Mouse (Mus musculus) spleen, adult 2 months (tissue): ENCODE measurements around the gene Rif1. TPM values are rescaled to one million over a fixed set of nuclear protein-coding genes. Genes with fewer than 3 reads are reported as not detected.

ENCODE experiments used
- DNase-seq, 2 experiments: peaks; one replicate each; pipeline versions ENCODE4 v3.0.0 to v3.0.0-alpha.2; 2012 to 2021; ENCODE audit warnings: low spot score in 2 of 2, low read depth in 1 of 2
- H3K27ac ChIP-seq: fragments of 200-500 bp; 2 replicates; pipeline ENCODE4 v1.5.1; 2012; ENCODE audit warnings: low read length, inconsistent platforms; ENCODE audit not compliant: insufficient read depth
- H3K27me3 ChIP-seq: fragments of 200-500 bp; 2 replicates; pipeline ENCODE4 v1.6.1; 2012; ENCODE audit warnings: mild to moderate bottlenecking, moderate library complexity, low read length, inconsistent platforms; ENCODE audit not compliant: control insufficient read depth, insufficient read depth
- H3K36me3 ChIP-seq: fragments of 200-500 bp; 2 replicates; pipeline ENCODE4 v1.6.1; 2012; ENCODE audit warnings: mild to moderate bottlenecking, low read length, inconsistent platforms; ENCODE audit not compliant: control insufficient read depth, insufficient read depth
- H3K4me1 ChIP-seq: fragments of 200-500 bp; 2 replicates; pipeline ENCODE4 v1.6.1; 2011; ENCODE audit warnings: inconsistent platforms; ENCODE audit not compliant: control insufficient read depth, insufficient read depth, insufficient read length
- H3K4me3 ChIP-seq: fragments of 200-500 bp; 2 replicates; pipeline ENCODE4 v1.5.1; 2011; ENCODE audit warnings: mild to moderate bottlenecking, inconsistent platforms; ENCODE audit not compliant: insufficient read depth, insufficient read length; ENCODE audit errors: extremely low read depth
- CTCF ChIP-seq: fragments of 200-500 bp; IDR thresholded peaks from 2 replicates; pipeline ENCODE4 v1.5.1; 2011; ENCODE audit warnings: mild to moderate bottlenecking, inconsistent platforms; ENCODE audit not compliant: insufficient read depth, insufficient read length, insufficient replicate concordance; ENCODE audit errors: extremely low read depth
- POLR2A ChIP-seq: fragments of 200-500 bp; IDR thresholded peaks from 2 replicates; pipeline ENCODE4 v1.6.1; 2011; ENCODE audit warnings: low read depth, low read length, inconsistent platforms
- WGBS: fragments of 180-500 bp; shearing (Covaris S2); methylation state at CpG from one replicate; pipeline ENCODE4 v1.1.7; 2018; 5-methylcytosine and 5-hydroxymethylcytosine counted together
- polyA plus RNA-seq: library from polyadenylated mRNA; depleted of rRNA; stranded (reverse); fragments of >200 nt; gene quantifications from 2 replicates; pipeline ENCODE4 v1.2.3, GENCODE M21; 2012

The Rif1 gene
- polyA plus RNA-seq, 1 experiment, result 0.85 TPM

GRCm38 (mm10) chr2:52071241-52071991 lies 1.2 kb upstream of the Rif1 start:
- Histone ChIP-seq H3K36me3 (peaks cover 2% of the 10 kb centered on the region), H3K27ac (no peak overlapping the region), H3K4me1 (no peaks in the 10 kb centered on the region), H3K4me3 (no peak overlapping the region), H3K27me3 (no peaks in the 10 kb centered on the region)
- TF ChIP-seq POLR2A (no peak), CTCF (no peak)
- DNase-seq, result no peak
- 95% methylated on average over 13 of the region's 13 CpGs for WGBS

- Histone ChIP-seq H3K36me3 (peaks cover 2% of the 10 kb centered on the region), H3K27me3 (no peaks in the 10 kb centered on the region), H3K4me1 (no peaks in the 10 kb centered on the region), H3K27ac (peak overlapping the region; percentile 23; the same call in 1 of the 2 replicates), H3K4me3 (peak overlapping the region; percentile 92; the same call in 1 of the 2 replicates)
- no peak for DNase-seq
- WGBS, result 41% methylated on average over 10 of the region's 10 CpGs
- TF ChIP-seq POLR2A, result no peak
- TF ChIP-seq CTCF, result no peak
Observed at GRCm38 (mm10) chr2:52072065-52072490, 554 bp upstream of the Rif1 start.

- WGBS, result 3% methylated on average over 56 of the region's 56 CpGs
- peaks cover 5% of the 10 kb centered on the region for H3K36me3 ChIP-seq
- no peaks in the 10 kb centered on the region for H3K4me1 ChIP-seq
- DNase-seq, result peak in 1 of 2 experiments; percentile 37
- H3K4me3 ChIP-seq, result peak overlapping the region; percentile 92
- no peak for TF ChIP-seq POLR2A
- TF ChIP-seq CTCF, result no peak
- peak overlapping the region; percentile 66 for H3K27ac ChIP-seq
- H3K27me3 ChIP-seq, result no peaks in the 10 kb centered on the region
Observed at GRCm38 (mm10) chr2:52073141-52073904, 691 bp downstream of the Rif1 start.

GRCm38 (mm10) chr2:52078666-52079065 lies 6.0 kb downstream of the Rif1 start:
- Histone ChIP-seq H3K4me3 (no peak overlapping the region), H3K4me1 (no peaks in the 10 kb centered on the region), H3K36me3 (peaks cover 25% of the 10 kb centered on the region), H3K27me3 (no peaks in the 10 kb centered on the region), H3K27ac (no peak overlapping the region)
- no peak for DNase-seq
- no peak for TF ChIP-seq CTCF
- TF ChIP-seq POLR2A, result no peak
- 96% methylated on average over 2 of the region's 2 CpGs for WGBS

GRCm38 (mm10) chr2:52084013-52084412 lies 11.4 kb downstream of the Rif1 start:
- no peak overlapping the region for H3K4me3 ChIP-seq
- no peak overlapping the region for H3K27ac ChIP-seq
- 92% methylated on average over 3 of the region's 3 CpGs for WGBS
- H3K36me3 ChIP-seq, result peaks cover 36% of the 10 kb centered on the region
- no peak for TF ChIP-seq CTCF
- H3K4me1 ChIP-seq, result no peaks in the 10 kb centered on the region
- DNase-seq, result no peak
- H3K27me3 ChIP-seq, result no peaks in the 10 kb centered on the region

- Histone ChIP-seq H3K27ac (no peak overlapping the region), H3K27me3 (no peaks in the 10 kb centered on the region), H3K36me3 (peaks cover 34% of the 10 kb centered on the region), H3K4me1 (no peaks in the 10 kb centered on the region), H3K4me3 (no peak overlapping the region)
- TF ChIP-seq POLR2A (no peak), CTCF (no peak)
- DNase-seq, result no peak
- 92% methylated on average over 2 of the region's 2 CpGs for WGBS
Observed at GRCm38 (mm10) chr2:52084571-52084970, 11.9 kb downstream of the Rif1 start.
